18 mouse cellular contexts compared by ENCODE assay signal in genomic region chr16:34157386-34158135, GRCm38 (mm10).
A peak's percentile ranks its signal among the peaks of the same experiment; 100 is the strongest.
DNase-seq lines count a peak whose midpoint lies in the region; ATAC-seq lines count a peak whose summit lies in the region.
"Had no signal": no experiment of that assay in that cellular context is flagged by ENCODE, and none has a peak within 500 bp of the region (broad histone marks: within the 10 kb centered on the region; RNA-seq: fewer than 3 reads in every experiment).

No protein-coding gene starts in this region.

- no peak overlapping the region for H3K9ac ChIP-seq in kidney, embryonic 15.5 days
- H3K9ac ChIP-seq: heart, embryonic 15.5 days; hindbrain, embryonic 15.5 days; limb, embryonic 13.5 days; midbrain, embryonic 15.5 days; neural tube, embryonic 13.5 days had no signal

- ATAC-seq in kidney, embryonic 15.5 days (replicated peaks; ENCODE audit: low FRiP score) = no peak
- ATAC-seq: midbrain, embryonic 15.5 days; Patski had no signal

- peak; percentile 20 for DNase-seq in kidney, adult 18-20 months
- peak; percentile 59 for DNase-seq in ovary, adult 18-20 months (ENCODE audit: low spot score)
- DNase-seq in ovary, postnatal 14 days (ENCODE audit: low spot score) = no peak
- DNase-seq in kidney, adult 9 months = peak; percentile 60
- DNase-seq in frontal cortex, postnatal 36 days (ENCODE audit: low spot score in 2 of 2) = no peak
- no peak for DNase-seq in heart, postnatal 25 days (ENCODE audit: low spot score)
- DNase-seq: cerebellum, adult 18-20 months; embryo, embryonic 11 days; right cerebral cortex, postnatal 14 days; thymus, postnatal 4 days had no signal

- H3K36me3 ChIP-seq in kidney, embryonic 15.5 days = no peaks in the 10 kb centered on the region
- H3K36me3 ChIP-seq: heart, embryonic 15.5 days; limb, embryonic 13.5 days had no signal

- no peak overlapping the region for H3K4me2 ChIP-seq in kidney, embryonic 15.5 days
- H3K4me2 ChIP-seq: heart, embryonic 15.5 days; hindbrain, embryonic 15.5 days; limb, embryonic 13.5 days; midbrain, embryonic 15.5 days; neural tube, embryonic 13.5 days had no signal

- H3K4me1 ChIP-seq in kidney, embryonic 15.5 days = no peaks in the 10 kb centered on the region
- H3K4me1 ChIP-seq: heart, embryonic 15.5 days; hindbrain, embryonic 15.5 days; limb, embryonic 13.5 days; midbrain, embryonic 15.5 days had no signal

- H3K27me3 ChIP-seq in kidney, embryonic 15.5 days = no peaks in the 10 kb centered on the region
- H3K27me3 ChIP-seq: heart, embryonic 15.5 days; hindbrain, embryonic 15.5 days; limb, embryonic 13.5 days; midbrain, embryonic 15.5 days; neural tube, embryonic 13.5 days; Patski had no signal

- no peak overlapping the region for H3K4me3 ChIP-seq in kidney, embryonic 15.5 days (replicated peaks)
- H3K4me3 ChIP-seq: erythroblast, embryonic 14.5 days; heart, embryonic 15.5 days; hindbrain, embryonic 15.5 days; limb, embryonic 13.5 days; midbrain, embryonic 15.5 days; neural tube, embryonic 13.5 days had no signal

- intact Hi-C loops in heart, postnatal 25 days (cut with DNase I) = no loop called here

- no peak overlapping the region for H3K27ac ChIP-seq in kidney, embryonic 15.5 days
- H3K27ac ChIP-seq: heart, embryonic 15.5 days; hindbrain, embryonic 15.5 days; limb, embryonic 13.5 days; midbrain, embryonic 15.5 days; neural tube, embryonic 13.5 days had no signal

- 55% methylated on average over 4 of the region's 4 CpGs for WGBS in kidney, embryonic 15.5 days

- no peaks in the 10 kb centered on the region for H3K9me3 ChIP-seq in kidney, embryonic 15.5 days (replicated peaks)
- H3K9me3 ChIP-seq: heart, embryonic 15.5 days; hindbrain, embryonic 15.5 days; limb, embryonic 13.5 days; midbrain, embryonic 15.5 days; neural tube, embryonic 13.5 days had no signal

Comparison
In these comparisons a context has a peak if more than half of its experiments do, and no peak if none do; other contexts are left out.
1. DNase-seq: peak in kidney, adult 18-20 months (single experiment), ovary, adult 18-20 months (single experiment) and kidney, adult 9 months (single experiment); none in ovary, postnatal 14 days (single experiment), frontal cortex, postnatal 36 days (0 of 2) and heart, postnatal 25 days (single experiment).